Mouse (Mus musculus) MEL (cell line): ENCODE data around the gene Ifng. TPM values are rescaled to one million over a fixed set of nuclear protein-coding genes. Genes with fewer than 3 reads are reported as not detected.

Source experiments
- DNase-seq: peaks from one replicate; pipeline ENCODE4 v3.0.0; 2011; ENCODE audit warnings: low read depth, low spot score
- H3K27ac ChIP-seq: 2 replicates; pipeline ENCODE4 v1.5.1; 2012; ENCODE audit warnings: low read depth, mild to moderate bottlenecking, control low read depth, low read length, moderate library complexity; ENCODE audit not compliant: control insufficient read depth
- H3K27me3 ChIP-seq, 2 experiments: fragments of 150-350 bp in 1 of 2; sonication (generic) in 1 of 2; 2 replicates each; pipeline ENCODE4 v1.6.1; 2012; ENCODE audit warnings: low read length in 2 of 2, mild to moderate bottlenecking in 2 of 2, improper control_type of control experiment in 1 of 2, moderate library complexity in 1 of 2; ENCODE audit not compliant: insufficient read depth in 2 of 2, control insufficient read depth in 1 of 2
- H3K36me3 ChIP-seq, 2 experiments: 2 replicates each; pipeline ENCODE4 v1.6.1; 2012 to 2014; ENCODE audit warnings: low read length in 2 of 2, improper control_type of control experiment in 1 of 2, inconsistent platforms in 1 of 2, mild to moderate bottlenecking in 1 of 2; ENCODE audit not compliant: insufficient read depth in 2 of 2, control insufficient read depth in 1 of 2
- H3K4me1 ChIP-seq, 2 experiments: fragments of 150-350 bp in 1 of 2; sonication (generic) in 1 of 2; 2 replicates each; pipeline ENCODE4 v1.6.1; 2012; ENCODE audit warnings: low read length in 2 of 2, improper control_type of control experiment in 1 of 2, mild to moderate bottlenecking in 1 of 2; ENCODE audit not compliant: insufficient read depth in 2 of 2, control insufficient read depth in 1 of 2
- H3K4me3 ChIP-seq, 2 experiments: fragments of 150-350 bp in 1 of 2; sonication (generic) in 1 of 2; 2 replicates each; pipeline ENCODE4 v1.5.1; 2012; ENCODE audit warnings: low read depth in 2 of 2, low read length in 2 of 2, mild to moderate bottlenecking in 2 of 2, moderate library complexity in 2 of 2, control low read depth in 1 of 2, improper control_type of control experiment in 1 of 2; ENCODE audit not compliant: control insufficient read depth in 1 of 2, insufficient read depth in 1 of 2
- H3K79me2 ChIP-seq: 2 replicates; pipeline ENCODE4 v1.6.1; 2012; ENCODE audit warnings: mild to moderate bottlenecking, low read length, moderate library complexity; ENCODE audit not compliant: control insufficient read depth, poor library complexity, insufficient read depth
- H3K9ac ChIP-seq: 2 replicates; pipeline ENCODE4 v1.6.1; 2012; ENCODE audit warnings: low read depth, mild to moderate bottlenecking, control low read depth, low read length, moderate library complexity; ENCODE audit not compliant: control insufficient read depth, poor library complexity, severe bottlenecking
- H3K9me3 ChIP-seq: fragments of 150-350 bp; sonication (generic); replicated peaks from 2 replicates; pipeline ENCODE4 v1.6.1; 2012; ENCODE audit warnings: mild to moderate bottlenecking, low read length, improper control_type of control experiment, moderate library complexity; ENCODE audit not compliant: insufficient read depth
- BHLHE40 ChIP-seq: IDR thresholded peaks from 2 replicates; pipeline ENCODE4 v1.6.1; 2012; ENCODE audit warnings: low read depth, mild to moderate bottlenecking, inconsistent platforms, low read length, improper control_type of control experiment, borderline replicate concordance
- CHD1 ChIP-seq: IDR thresholded peaks from 2 replicates; pipeline ENCODE4 v1.6.1; 2012; ENCODE audit warnings: low read depth, mild to moderate bottlenecking, inconsistent platforms, low read length, improper control_type of control experiment
- CHD2 ChIP-seq: IDR thresholded peaks from 2 replicates; pipeline ENCODE4 v1.6.1; 2011; ENCODE audit warnings: low read length, improper control_type of control experiment
- CTCF ChIP-seq, 3 experiments: IDR thresholded peaks in 2 of 3; conservative IDR thresholded peaks in 1 of 3; 2 replicates each; pipeline ENCODE4 v1.5.1; 2011 to 2012; ENCODE audit warnings: low read length in 3 of 3, low read depth in 2 of 3, mild to moderate bottlenecking in 2 of 3, improper control_type of control experiment in 1 of 3, inconsistent platforms in 1 of 3, mixed read lengths in 1 of 3, moderate library complexity in 1 of 3; ENCODE audit not compliant: control insufficient read depth in 1 of 3, insufficient read depth in 1 of 3, poor library complexity in 1 of 3, severe bottlenecking in 1 of 3
- E2F4 ChIP-seq: IDR thresholded peaks from 2 replicates; pipeline ENCODE4 v1.6.1; 2011; ENCODE audit warnings: low read depth, low read length, improper control_type of control experiment, borderline replicate concordance
- ELF1 ChIP-seq: IDR thresholded peaks from 2 replicates; pipeline ENCODE4 v1.6.1; 2014; ENCODE audit warnings: low read depth, mild to moderate bottlenecking, inconsistent platforms, low read length, improper control_type of control experiment, moderate library complexity
- ETS1 ChIP-seq: IDR thresholded peaks from 2 replicates; pipeline ENCODE4 v1.6.1; 2012; ENCODE audit warnings: low read depth, mild to moderate bottlenecking, inconsistent platforms, low read length, improper control_type of control experiment, moderate library complexity
- KAT2A ChIP-seq: conservative IDR thresholded peaks from 2 replicates; pipeline ENCODE4 v1.6.1; 2012; ENCODE audit warnings: low read depth, low read length, improper control_type of control experiment, inconsistent platforms
- MAFK ChIP-seq: IDR thresholded peaks from 2 replicates; pipeline ENCODE4 v1.6.1; 2011; ENCODE audit warnings: low read depth, mild to moderate bottlenecking, low read length, improper control_type of control experiment, borderline replicate concordance
- MAZ ChIP-seq: IDR thresholded peaks from 2 replicates; pipeline ENCODE4 v1.6.1; 2012; ENCODE audit warnings: low read depth, mild to moderate bottlenecking, inconsistent platforms, low read length, improper control_type of control experiment
- MXI1 ChIP-seq: IDR thresholded peaks from 2 replicates; pipeline ENCODE4 v1.6.1; 2011; ENCODE audit warnings: mild to moderate bottlenecking, low read depth, low read length, improper control_type of control experiment
- MYB ChIP-seq: IDR thresholded peaks from 2 replicates; pipeline ENCODE4 v1.6.1; 2011; ENCODE audit warnings: mild to moderate bottlenecking, low read depth, low read length, improper control_type of control experiment
- MYC ChIP-seq: IDR thresholded peaks from 2 replicates; pipeline ENCODE4 v1.6.1; 2011; ENCODE audit warnings: low read depth, mild to moderate bottlenecking, low read length, improper control_type of control experiment, moderate library complexity
- NELFE ChIP-seq: IDR thresholded peaks from 2 replicates; pipeline ENCODE4 v1.6.1; 2011; ENCODE audit warnings: low read depth, low read length, improper control_type of control experiment
- POLR2A ChIP-seq, 2 experiments: IDR thresholded peaks; 2 replicates each; pipeline ENCODE4 v1.6.1; 2011 to 2012; ENCODE audit warnings: low read length in 2 of 2, mild to moderate bottlenecking in 2 of 2, control low read depth in 1 of 2, improper control_type of control experiment in 1 of 2, low read depth in 1 of 2, moderate library complexity in 1 of 2; ENCODE audit not compliant: control insufficient read depth in 1 of 2, insufficient read depth in 1 of 2, poor library complexity in 1 of 2
- POLR2AphosphoS5 ChIP-seq: IDR thresholded peaks from 2 replicates; pipeline ENCODE4 v1.6.1; 2012; ENCODE audit warnings: low read depth, borderline replicate concordance, mild to moderate bottlenecking, inconsistent platforms, low read length, moderate library complexity, mixed read lengths
- RAD21 ChIP-seq: IDR thresholded peaks from 2 replicates; pipeline ENCODE4 v1.6.1; 2011; ENCODE audit warnings: mild to moderate bottlenecking, low read depth, low read length, improper control_type of control experiment
- RCOR1 ChIP-seq: IDR thresholded peaks from 2 replicates; pipeline ENCODE4 v1.6.1; 2012; ENCODE audit warnings: low read depth, mild to moderate bottlenecking, inconsistent platforms, low read length, improper control_type of control experiment
- SIN3A ChIP-seq: IDR thresholded peaks from 2 replicates; pipeline ENCODE4 v1.6.1; 2012; ENCODE audit warnings: low read length, improper control_type of control experiment, inconsistent platforms
- SMC3 ChIP-seq: IDR thresholded peaks from 2 replicates; pipeline ENCODE4 v1.6.1; 2011; ENCODE audit warnings: low read depth, low read length, improper control_type of control experiment
- TBP ChIP-seq: IDR thresholded peaks from 2 replicates; pipeline ENCODE4 v1.8.0; 2011; ENCODE audit warnings: low read depth, low read length, improper control_type of control experiment
- TCF12 ChIP-seq: IDR thresholded peaks from 2 replicates; pipeline ENCODE4 v1.6.1; 2014; ENCODE audit warnings: low read depth, mild to moderate bottlenecking, inconsistent platforms, low read length, improper control_type of control experiment, moderate library complexity
- USF1 ChIP-seq: IDR thresholded peaks from 2 replicates; pipeline ENCODE4 v1.6.1; 2014; ENCODE audit warnings: low read depth, mild to moderate bottlenecking, inconsistent platforms, low read length, improper control_type of control experiment, moderate library complexity
- USF2 ChIP-seq, 2 experiments: IDR thresholded peaks; 2 replicates each; pipeline ENCODE4 v1.6.1; 2011 to 2012; ENCODE audit warnings: improper control_type of control experiment in 2 of 2, low read length in 2 of 2, borderline replicate concordance in 1 of 2, inconsistent platforms in 1 of 2, low read depth in 1 of 2, mild to moderate bottlenecking in 1 of 2; ENCODE audit not compliant: insufficient read depth in 1 of 2
- ZC3H11A ChIP-seq: IDR thresholded peaks from 2 replicates; pipeline ENCODE4 v1.6.1; 2012; ENCODE audit warnings: low read depth, mild to moderate bottlenecking, inconsistent platforms, low read length, improper control_type of control experiment
- ZKSCAN1 ChIP-seq: IDR thresholded peaks from 2 replicates; pipeline ENCODE4 v1.6.1; 2012; ENCODE audit warnings: low read depth, mild to moderate bottlenecking, inconsistent platforms, low read length, improper control_type of control experiment, moderate library complexity
- ZMIZ1 ChIP-seq: IDR thresholded peaks from 2 replicates; pipeline ENCODE4 v1.6.1; 2012; ENCODE audit warnings: low read depth, mild to moderate bottlenecking, inconsistent platforms, low read length, improper control_type of control experiment, moderate library complexity
- polyA plus RNA-seq, 2 experiments: library from polyadenylated mRNA; stranded (reverse) in 1 of 2; unstranded in 1 of 2; fragments of >175 nt in 1 of 2; fragments of >200 nt in 1 of 2; gene quantifications; 2 replicates each; pipeline versions ENCODE4 v1.2.1 to v1.2.4; 2012; ENCODE audit warnings: low replicate concordance in 2 of 2, low read depth in 1 of 2; ENCODE audit not compliant: insufficient read length in 2 of 2, insufficient read depth in 1 of 2, missing spikeins in 1 of 2
- total RNA-seq: library from RNA; depleted of rRNA; stranded (reverse); fragments of 300-350 nt; gene quantifications from 2 replicates; pipeline ENCODE4 v1.2.3, GENCODE M21; 2012

Ifng gene
- total and polyA plus RNA-seq, 3 experiments, result not detected

DNA sequence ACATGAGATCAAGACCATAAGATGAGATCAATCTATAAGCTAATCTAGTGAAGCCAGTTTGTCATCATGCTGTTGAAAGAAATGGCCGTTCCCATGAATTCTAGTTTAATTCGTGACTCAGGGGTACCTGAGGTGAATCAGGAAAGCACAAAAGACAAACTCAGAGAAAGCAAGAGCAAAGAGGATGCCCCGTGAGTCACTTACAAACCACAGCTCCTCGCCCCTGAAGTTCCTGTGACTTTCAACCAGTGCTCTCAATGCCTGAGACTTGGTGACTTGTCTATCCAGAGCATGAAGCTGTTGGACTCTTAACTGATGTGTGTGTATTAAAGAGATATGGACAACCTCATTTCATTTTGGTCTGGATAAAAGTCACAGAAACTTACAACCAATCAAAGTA is 17.9 kb downstream of the Ifng start:
- no peak for DNase-seq
- no peak overlapping the region for H3K9ac ChIP-seq
- no peaks in the 10 kb centered on the region for H3K27me3 ChIP-seq
- no peaks in the 10 kb centered on the region for H3K9me3 ChIP-seq
- H3K4me1 ChIP-seq, result no peaks in the 10 kb centered on the region
- TF ChIP-seq CTCF (IDR thresholded peaks at IDR 0.05 in 2 of 3, conservative IDR thresholded peaks at IDR 0.05 in 1 of 3; ENCODE audit: control insufficient read depth in 1 of 3, insufficient read depth in 1 of 3, low read depth in 2 of 3, low read length in 3 of 3, poor library complexity in 1 of 3, severe bottlenecking in 1 of 3), result no peak
- TF ChIP-seq POLR2A (IDR thresholded peaks at IDR 0.05; ENCODE audit: control insufficient read depth in 1 of 2, insufficient read depth in 1 of 2, low read depth in 1 of 2, low read length in 2 of 2, poor library complexity in 1 of 2), result no peak
- TF ChIP-seq MAFK, result no peak
- no peak for TF ChIP-seq SIN3A
- no peak for TF ChIP-seq CHD2
- TF ChIP-seq ETS1, result no peak
- no peak for TF ChIP-seq MXI1
- TF ChIP-seq TCF12, result no peak
- no peak for TF ChIP-seq ZMIZ1
- no peak for TF ChIP-seq BHLHE40
- no peak for TF ChIP-seq USF1
- TF ChIP-seq TBP, result no peak
- TF ChIP-seq ELF1, result no peak
- TF ChIP-seq MYB, result no peak
- no peak for TF ChIP-seq MYC
- no peak for TF ChIP-seq SMC3
- TF ChIP-seq CHD1, result no peak
- TF ChIP-seq, all 39 proteins: peak for 0
- Histone ChIP-seq H3K4me3 (no peak overlapping the region), H3K36me3 (no peaks in the 10 kb centered on the region), H3K79me2 (no peaks in the 10 kb centered on the region), H3K27ac (no peak overlapping the region)

DNA sequence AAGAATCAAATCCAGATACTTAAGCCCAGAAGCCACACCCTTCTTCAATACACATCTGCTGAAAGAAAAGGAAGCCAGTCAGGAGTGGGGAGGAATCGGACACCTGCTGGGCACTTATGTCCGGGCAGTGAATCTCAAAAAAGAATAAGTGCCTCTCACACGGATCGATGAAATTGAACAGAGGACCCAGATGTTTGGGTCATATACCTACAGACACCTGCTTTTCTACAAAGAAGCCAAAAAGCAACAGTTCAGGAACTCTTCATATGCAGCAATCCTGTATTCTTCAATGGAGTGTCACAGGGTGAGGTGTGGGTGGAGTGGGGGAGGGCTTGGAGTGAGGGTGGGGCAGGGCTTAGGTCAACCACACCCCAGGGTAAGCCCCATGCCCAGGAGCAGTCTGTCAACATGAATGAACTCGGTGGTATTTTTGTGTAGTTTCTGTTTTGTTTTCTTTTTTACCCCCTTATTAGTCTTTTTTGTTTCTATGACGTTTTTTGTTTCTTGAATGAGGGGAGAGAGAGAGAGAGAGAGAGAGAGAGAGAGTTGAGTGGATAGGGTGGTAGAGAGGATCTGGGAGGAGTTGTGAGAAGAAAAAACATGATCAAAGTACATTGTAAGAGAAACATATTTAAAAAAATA is 20.4 kb downstream of the Ifng start:
- Histone ChIP-seq H3K4me1 (no peaks in the 10 kb centered on the region), H3K4me3 (no peak overlapping the region), H3K9ac (no peak overlapping the region), H3K9me3 (no peaks in the 10 kb centered on the region), H3K27ac (no peak overlapping the region), H3K27me3 (no peaks in the 10 kb centered on the region), H3K36me3 (no peaks in the 10 kb centered on the region), H3K79me2 (no peaks in the 10 kb centered on the region)
- no peak for DNase-seq
- TF ChIP-seq USF1, result no peak
- no peak for TF ChIP-seq MYB
- no peak for TF ChIP-seq CHD1
- TF ChIP-seq MAFK, result no peak
- TF ChIP-seq ZC3H11A, result no peak
- no peak for TF ChIP-seq MXI1
- no peak for TF ChIP-seq NELFE
- TF ChIP-seq KAT2A, result no peak
- TF ChIP-seq MAZ, result no peak
- TF ChIP-seq USF2 (IDR thresholded peaks at IDR 0.05; ENCODE audit: borderline replicate concordance in 1 of 2, insufficient read depth in 1 of 2, low read depth in 1 of 2, low read length in 2 of 2), result no peak
- TF ChIP-seq E2F4, result no peak
- no peak for TF ChIP-seq ZKSCAN1
- no peak for TF ChIP-seq MYC
- TF ChIP-seq RAD21, result no peak
- no peak for TF ChIP-seq RCOR1
- no peak for TF ChIP-seq POLR2AphosphoS5
- no peak for TF ChIP-seq BHLHE40
